Mouse (Mus musculus) megakaryocyte, adult 5-6 weeks (primary cell): Measurements from ENCODE around the gene Gm16223. TPM values are rescaled to one million over a fixed set of nuclear protein-coding genes. Genes with fewer than 3 reads are reported as not detected.

Source experiments
- ATAC-seq: 2 replicates; pipeline ENCODE4 v1.8.0; 2016; ENCODE audit warnings: mild to moderate bottlenecking, inconsistent platforms; ENCODE audit not compliant: poor library complexity, severe bottlenecking
- total RNA-seq, 2 experiments: library from RNA; stranded (forward) in 1 of 2; stranded (reverse) in 1 of 2; fragments of 153-499, 151-499 nt in 1 of 2; fragments of 221-1000, 200-1000 nt in 1 of 2; gene quantifications; 2 replicates each; pipeline versions ENCODE4 v1.2.3 to v1.2.4; 2015 to 2017

Gene Gm16223
- total RNA-seq, 2 experiments from 2014 or later, result not detected

- ATAC-seq, result no peak
These were observed 144.0 kb downstream of the Gm16223 start for GRCm38 (mm10) chr5:42211554-42212338.

DNA sequence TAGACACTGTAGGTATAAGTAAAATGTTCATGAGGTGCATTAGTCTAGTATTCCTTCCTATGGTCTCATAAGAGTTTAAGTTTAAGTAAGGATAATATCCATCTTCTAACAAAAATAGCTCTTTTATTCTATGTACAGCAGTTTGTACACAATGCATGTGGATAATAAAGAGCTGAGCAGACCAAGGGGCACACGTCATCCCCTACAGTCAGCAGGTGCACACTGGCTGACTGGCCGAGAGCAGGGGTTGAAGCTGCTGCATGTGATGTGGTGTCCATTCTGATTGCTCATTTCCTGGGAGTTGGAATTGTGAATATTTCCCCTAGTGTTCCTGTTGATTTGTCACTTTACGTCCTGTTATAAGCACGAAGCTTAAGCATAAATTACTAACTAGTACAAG, 144.6 kb downstream of the Gm16223 start:
- no peak for ATAC-seq

DNA sequence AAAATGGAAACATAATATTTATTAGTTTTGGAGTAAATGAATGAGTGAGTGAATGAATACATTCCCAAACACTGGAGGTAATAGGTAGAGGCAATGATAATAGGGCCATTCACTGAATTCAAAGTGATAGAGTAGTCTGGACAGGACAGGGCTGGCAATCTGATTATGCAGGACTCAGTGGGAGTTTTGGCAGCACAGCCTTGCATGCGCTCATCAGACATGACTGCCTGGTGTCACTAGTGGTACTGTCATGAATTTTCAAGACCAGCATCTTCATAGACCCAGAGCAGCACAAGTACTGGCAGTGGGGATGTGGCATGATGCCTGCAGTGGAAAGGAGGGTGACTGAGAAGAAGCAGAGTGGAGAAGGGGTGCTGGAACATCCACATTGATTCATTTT, 157.1 kb downstream of the Gm16223 start:
- ATAC-seq, result no peak

DNA sequence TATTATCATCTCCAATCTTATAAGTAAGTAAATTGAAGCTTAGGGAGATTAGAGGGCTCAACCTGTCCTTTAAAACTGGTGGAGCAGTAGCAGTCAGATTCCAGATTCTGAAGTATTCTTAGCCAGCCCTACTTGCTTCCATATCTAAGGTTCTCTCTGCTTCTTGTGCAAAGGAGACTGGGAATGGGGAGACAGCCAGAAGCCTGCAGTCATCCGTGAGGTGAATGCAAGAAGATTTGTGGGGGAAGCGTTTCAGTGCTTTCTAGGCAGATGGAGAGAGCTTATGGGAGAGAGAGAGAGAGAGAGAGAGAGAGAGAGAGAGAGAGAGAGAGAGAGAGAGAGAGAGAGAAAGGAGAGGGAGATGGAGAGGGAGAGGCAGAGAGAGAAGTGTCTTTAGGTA, 160.9 kb downstream of the Gm16223 start:
- ATAC-seq, result no peak

DNA sequence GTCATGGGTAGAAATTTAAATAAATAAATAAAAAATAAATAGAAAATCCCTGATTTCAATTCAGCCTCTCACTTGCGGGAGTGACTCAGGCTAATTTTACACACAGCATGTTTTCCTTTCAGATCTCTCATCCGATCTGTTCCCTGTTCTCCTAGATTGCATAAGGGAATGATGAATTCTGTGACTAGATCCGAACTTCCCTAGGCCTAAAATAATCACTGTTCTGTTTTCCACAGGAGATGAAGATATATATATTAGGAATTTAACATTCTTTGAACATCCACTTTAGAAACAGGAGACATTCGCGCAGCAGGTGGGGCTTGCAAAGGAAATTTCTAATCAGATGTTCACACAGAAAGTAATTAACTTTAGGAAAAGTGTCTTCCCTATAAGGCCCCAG, 171.5 kb downstream of the Gm16223 start:
- no peak for ATAC-seq

- ATAC-seq, result no peak
These were observed 172.0 kb downstream of the Gm16223 start for GRCm38 (mm10) chr5:42239806-42240205.

DNA sequence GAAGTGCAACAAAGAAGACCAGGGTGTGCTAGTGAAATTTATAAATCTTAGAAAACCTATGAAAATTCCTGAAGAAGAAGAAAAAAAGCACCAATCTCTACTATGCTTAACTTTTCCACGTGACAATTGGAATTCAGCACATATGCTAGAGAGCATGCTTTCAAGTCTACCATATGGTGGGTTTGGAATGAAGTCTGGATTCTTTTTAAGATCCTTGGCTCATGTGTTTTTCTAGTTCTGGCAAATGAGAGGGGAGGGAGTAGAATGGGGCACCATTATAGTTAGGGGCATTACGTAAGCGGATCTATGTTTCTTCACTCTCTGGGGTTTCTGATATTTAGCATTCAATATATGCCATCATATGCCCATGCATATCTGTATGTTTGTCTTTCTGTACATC, 182.6 kb downstream of the Gm16223 start:
- ATAC-seq, result no peak

Other genes with a start within 250 kb of the Gm16223 start
- 27.1 and 38.1 TPM in 2 replicates for gene Bod1l, start 223.6 kb upstream of the Gm16223 start, total RNA-seq (2015)
- gene Bod1l, start 223.6 kb upstream of the Gm16223 start, total RNA-seq (2017), result 35.8 and 39.1 TPM in 2 replicates